Mouse (Mus musculus) testis, postnatal 14 days (tissue): ENCODE data around the gene Olfr825.
"Not testable (repeated sequence)": the region's sequence is repeated elsewhere in the genome, so short reads cannot be mapped to it uniquely, and the experiment has no call there.

Experiments used
- DNase-seq: peaks from one replicate; pipeline ENCODE4 v3.0.0; 2021; ENCODE audit warnings: low spot score

Gene Olfr825

DNA sequence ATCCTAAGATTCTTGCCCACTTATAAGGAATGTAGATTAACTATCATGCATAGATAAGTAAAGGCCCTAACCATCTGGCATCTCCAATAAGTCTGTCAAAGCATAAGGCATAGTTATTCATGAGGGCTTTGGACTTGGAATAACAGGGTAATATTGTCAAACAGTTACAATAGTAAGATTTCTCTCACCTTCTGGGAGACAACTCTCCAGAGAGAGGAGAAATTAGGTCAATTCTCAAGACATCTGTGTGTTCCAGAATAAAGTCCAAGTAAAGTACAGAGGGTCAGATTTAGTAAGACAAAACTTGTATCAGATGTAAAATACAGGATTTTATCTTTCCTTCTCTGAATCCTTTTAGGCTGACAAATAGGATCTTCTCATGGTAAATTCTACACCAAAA is at the start of gene Olfr825:
Gene Olfr825, minus strand, starts transcription at position 101 of the 400 bp plus-strand sequence.
- no peak for DNase-seq

DNA sequence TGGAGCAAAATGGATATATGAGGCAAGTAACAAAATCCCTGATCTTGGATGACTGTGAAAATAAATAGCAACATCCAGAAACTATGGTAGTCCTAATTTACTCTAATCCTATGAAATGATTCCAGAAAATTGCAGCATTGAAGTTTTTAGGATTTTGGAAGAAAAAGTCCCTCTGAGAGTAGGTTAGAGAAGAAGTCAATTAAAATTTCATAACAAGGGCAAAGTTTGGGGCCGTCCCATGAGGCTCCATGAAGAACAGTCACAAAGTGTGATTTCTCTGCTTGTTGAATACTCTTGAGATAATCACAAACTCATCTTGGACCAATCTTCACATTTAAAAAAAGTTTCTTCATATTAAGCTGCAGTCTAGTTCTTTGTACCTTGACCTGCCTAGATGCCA is 47.7 kb upstream of the Olfr825 start, which contains the start of gene Olfr827:
Gene Olfr827, minus strand, starts transcription at position 101 of the 400 bp plus-strand sequence.
- DNase-seq: no peak

DNA sequence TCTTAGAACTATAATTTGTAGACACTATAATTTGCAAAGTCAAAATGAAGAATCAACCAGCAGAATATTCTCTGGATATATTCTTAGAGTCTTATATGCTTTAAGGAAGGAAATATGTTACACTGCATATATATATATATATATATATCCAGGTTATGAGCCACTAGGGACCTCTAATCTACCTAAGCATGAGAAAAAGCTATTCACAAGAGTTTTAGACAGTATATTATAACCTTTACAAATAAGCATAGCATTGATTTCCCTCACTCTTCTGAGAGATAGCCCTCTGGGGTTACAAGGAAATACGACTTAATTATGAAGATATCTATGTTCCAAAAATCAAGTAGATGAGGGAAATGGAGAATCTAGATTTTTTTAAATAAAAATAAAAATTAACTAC is 17.5 kb upstream of the Olfr825 start, which contains the start of gene Olfr826:
Gene Olfr826, minus strand, starts transcription at position 101 of the 400 bp plus-strand sequence.
- no peak for DNase-seq

DNA sequence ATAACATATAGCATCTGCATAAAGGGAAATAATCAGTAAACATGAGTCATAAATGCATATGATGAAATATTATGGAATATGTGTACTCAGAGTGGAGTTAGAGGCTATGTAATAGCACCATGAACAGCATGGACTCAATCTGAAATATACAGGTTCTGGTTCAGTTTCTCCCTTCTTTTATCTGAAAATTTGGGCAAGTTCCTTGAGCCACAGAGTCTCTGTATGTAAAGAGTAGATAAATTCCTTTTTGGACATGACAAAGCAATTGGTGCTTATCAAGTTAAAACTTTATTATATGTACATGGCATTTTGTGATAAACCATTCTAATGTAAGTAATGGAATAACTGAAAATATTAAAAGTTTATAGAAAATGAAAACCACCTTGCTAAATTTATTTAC is 1.4 kb downstream of the Olfr825 start:
- no peak for DNase-seq

DNA sequence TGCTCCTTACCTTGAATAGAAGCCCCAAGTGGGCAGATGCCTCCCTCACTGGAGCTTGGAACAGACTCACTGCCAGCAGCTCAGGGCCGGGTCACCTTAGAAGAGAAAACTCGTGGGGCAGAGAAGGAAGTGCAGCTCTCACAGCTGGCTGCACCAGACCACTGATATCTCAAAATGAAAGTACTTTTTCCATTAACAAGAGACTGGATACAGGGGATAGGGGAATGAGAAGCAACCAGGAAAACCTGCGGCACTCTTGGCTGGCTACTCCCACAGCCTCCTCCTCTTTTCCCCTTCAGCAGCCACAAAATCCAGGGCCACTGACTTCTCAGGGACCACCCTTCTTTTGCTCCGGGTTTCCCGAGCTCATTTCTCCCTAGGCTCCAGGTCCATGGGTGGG is 22.4 kb downstream of the Olfr825 start:
- DNase-seq: no peak

DNA sequence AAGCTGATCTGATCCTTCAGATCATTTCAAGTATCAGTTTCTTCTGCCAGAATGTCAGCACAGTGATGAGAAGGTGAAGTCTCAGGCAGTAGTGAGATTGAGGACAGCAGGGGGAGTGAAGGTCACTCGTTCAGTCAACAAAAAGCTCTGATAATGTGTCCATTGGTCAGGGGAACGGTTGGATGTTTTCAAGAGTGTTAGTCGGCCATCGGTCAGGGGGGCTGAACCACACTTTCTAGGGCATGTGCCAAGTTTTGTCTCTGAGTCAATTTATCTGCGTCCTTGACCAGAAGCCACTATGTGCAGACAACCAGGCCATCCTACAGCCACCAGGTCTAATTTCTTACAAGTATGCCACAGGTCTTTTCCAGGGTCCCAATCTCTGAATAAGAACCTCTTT is 24.1 kb downstream of the Olfr825 start:
- DNase-seq: not testable (repeated sequence)

DNA sequence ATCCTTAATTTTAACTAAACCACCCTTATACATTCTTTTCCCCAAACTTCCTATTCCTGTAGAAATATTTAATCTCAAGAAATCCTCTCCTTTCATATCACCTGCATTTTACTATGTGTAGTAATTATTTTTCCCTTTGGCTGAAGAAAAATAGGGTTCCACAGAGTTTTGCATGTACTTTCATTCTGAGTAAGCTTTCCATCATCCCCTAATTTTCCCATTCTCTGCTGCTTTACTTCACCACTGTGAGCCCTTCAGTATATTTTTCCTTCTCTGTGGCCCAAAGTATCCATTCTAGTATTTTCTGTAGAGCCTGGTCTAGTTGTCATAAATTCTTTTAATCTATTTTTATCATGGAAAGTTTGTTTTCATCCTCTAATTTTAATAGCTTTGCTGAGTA is 31.8 kb downstream of the Olfr825 start:
- no peak for DNase-seq

DNA sequence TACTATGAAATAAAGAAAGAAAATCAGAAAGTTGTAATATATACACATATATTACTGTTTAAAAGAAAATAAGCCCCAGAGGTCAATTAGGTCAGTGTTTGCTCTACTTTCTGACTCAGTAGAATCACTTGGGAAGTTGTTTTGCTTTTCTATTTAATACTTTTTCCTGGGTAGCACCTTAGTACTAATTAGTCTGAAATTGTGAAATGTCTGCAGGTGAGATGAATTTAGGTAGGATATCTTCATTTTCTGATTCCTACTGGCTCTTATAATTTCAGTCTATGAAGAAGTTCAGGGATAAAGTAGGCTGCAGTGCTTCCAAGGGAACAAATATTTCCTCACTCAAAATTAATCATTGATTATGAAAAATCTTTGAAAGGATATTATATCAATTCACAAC is 36.7 kb downstream of the Olfr825 start, which contains the start of gene Olfr824:
Gene Olfr824, minus strand, starts transcription at position 101 of the 400 bp plus-strand sequence.
- DNase-seq: not testable (repeated sequence)

DNA sequence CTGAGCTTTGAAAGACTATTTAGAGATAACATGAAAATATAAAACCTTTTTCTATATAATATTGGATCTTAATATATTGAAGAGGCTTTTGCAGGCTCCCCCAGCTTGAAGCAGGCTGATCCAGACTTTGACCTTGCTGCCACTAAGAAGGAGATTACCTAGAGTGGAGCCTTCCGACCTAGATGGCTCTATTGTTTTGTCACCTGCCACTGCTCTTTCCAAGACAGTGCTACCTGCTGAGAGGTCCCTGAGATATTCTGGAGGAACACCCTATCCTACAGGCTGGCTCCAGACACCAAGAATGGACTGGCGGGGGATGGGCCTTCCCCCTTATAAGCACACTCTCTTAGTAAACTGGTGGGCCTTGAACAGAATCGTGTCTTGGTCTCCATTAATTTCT is 50.5 kb downstream of the Olfr825 start:
- DNase-seq: not testable (repeated sequence)

DNA sequence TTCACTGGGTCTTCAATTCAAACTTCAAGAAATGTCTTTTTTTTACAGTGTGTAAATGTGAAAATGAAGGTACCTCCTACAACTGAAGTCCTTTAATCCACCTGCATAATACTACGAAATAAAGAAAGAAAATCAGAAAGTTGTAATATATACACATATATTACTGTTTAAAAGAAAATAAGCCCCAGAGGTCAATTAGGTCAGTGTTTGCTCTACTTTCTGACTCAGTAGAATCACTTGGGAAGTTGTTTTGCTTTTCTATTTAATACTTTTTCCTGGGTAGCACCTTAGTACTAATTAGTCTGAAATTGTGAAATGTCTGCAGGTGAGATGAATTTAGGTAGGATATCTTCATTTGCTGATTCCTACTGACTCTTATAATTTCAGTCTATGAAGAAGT is 51.3 kb downstream of the Olfr825 start, which contains the start of gene Olfr823:
Gene Olfr823, minus strand, starts transcription at position 101 of the 400 bp plus-strand sequence.
- DNase-seq: not testable (repeated sequence)
